Mouse (Mus musculus) left cerebral cortex, adult 2 months (tissue): ENCODE measurements around the gene Lmo2. TPM values are rescaled to one million over a fixed set of nuclear protein-coding genes. Genes with fewer than 3 reads are reported as not detected.
"Not testable (repeated sequence)": the region's sequence is repeated elsewhere in the genome, so short reads cannot be mapped to it uniquely, and the experiment has no call there.

ENCODE experiments used
- DNase-seq, 2 experiments: peaks; one replicate each; pipeline ENCODE4 v3.0.0; 2021 to 2022; ENCODE audit warnings: low spot score in 2 of 2, mixed read lengths in 1 of 2; ENCODE audit errors: extremely low spot score in 1 of 2
- H3K27ac ChIP-seq: fragments of 200-600 bp; 2 replicates; pipeline ENCODE4 v1.8.1; 2022
- H3K4me3 ChIP-seq: fragments of 200-600 bp; 2 replicates; pipeline ENCODE4 v1.8.1; 2022
- CTCF ChIP-seq: fragments of 200-600 bp; IDR thresholded peaks from 2 replicates; pipeline ENCODE4 v1.8.1; 2022; ENCODE audit warnings: antibody characterized with exemption, mild to moderate bottlenecking, moderate library complexity
- intact Hi-C: fragments of 180-260 bp; cut with DNase I; formaldehyde crosslinking; loops from one replicate; pipeline ENCODE4 v1.15.1; 2025
- total RNA-seq, 2 experiments: library from RNA; stranded (reverse); gene quantifications; 2 replicates each; pipeline ENCODE4 v1.2.3; 2021

Gene Lmo2
- total RNA-seq, 2 experiments from 2014 or later: 13.4 to 13.7 TPM

DNA sequence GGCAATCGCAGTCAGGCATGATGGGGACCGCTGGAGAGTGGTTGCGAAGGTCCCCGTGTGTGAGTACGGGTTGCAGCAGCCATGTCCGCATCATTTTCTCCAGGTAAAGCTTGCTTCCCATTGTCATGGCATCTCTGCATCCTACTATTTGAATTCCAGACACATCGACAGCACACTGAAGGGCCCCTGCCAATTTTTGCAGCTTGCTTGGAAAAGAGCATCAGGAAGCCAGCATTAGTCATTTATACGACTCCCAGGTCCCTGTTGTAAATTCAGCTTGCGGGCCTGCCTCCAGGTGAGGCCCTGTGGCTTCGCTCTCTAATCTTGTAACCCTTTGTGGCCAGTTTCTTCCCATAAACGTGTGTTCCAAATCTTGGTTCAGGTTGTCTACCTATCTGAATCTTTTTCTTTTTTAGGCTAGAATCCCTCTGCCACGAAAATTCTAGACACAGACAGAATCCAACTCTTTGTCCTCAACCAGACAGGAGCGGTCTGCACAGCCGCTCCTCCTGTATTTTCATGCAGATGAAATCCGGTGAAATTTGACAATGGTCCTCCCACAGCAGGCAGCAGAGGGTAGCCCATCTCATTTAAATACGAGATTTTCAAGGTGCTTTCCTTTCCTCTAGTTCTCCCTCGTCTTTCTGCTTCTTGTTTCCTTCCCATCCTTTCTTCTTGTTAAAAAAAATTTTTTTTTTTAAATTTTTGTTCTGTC, 35.0 kb downstream of the Lmo2 start:
- no peak for DNase-seq
- intact Hi-C loops: no loop called here

DNA sequence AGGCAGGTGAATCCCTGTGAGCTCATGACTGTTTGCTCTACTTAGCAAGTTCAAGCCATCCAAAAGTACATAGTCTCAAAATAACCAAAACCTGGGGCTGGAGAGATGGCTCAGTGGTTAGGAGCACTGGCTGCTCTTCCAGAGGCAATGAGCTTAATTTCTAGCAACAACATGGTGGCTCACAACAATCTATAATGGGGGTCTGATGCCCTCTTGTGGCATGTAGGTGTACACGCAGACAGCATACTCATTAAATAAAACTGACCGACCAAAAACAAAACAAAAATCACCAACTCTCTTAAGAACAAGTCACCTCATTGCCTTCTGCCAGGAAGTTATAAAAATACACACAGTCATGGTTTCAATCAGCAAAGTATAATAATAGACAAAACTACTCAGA, 43.3 kb downstream of the Lmo2 start:
- Histone ChIP-seq H3K4me3 (no peak overlapping the region), H3K27ac (no peak overlapping the region)
- intact Hi-C loops: loop anchor here (10.0 kb wide), 1 partner anchor 436 kb away; the partner anchor contains the start of gene Abtb2
- no peak for DNase-seq
- TF ChIP-seq CTCF: peak; percentile 64

More for the DNA sequence above, 35.0 kb downstream of the Lmo2 start:
- TF ChIP-seq CTCF: no peak
- no peak overlapping the region for H3K4me3 ChIP-seq
- H3K27ac ChIP-seq: no peak overlapping the region

DNA sequence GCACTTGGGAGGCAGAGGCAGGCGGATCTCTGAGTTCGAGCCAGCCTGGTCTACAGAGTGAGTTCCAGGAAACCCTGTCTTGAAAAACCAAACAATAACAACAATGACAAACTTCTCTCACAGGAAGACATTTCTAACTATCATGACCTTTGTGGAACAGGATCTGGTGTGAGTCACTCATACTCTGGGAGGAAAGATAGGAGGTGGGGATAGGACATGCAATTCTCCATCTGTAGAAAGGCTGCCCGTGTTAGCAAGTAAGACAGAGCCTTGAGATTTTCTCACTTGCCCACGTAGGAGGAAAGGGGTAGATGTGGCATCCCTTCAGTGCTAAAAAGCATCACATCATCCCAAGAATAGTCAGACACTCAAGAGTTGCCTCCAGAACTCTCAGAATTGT, 44.1 kb downstream of the Lmo2 start:
- intact Hi-C loops: loop anchor here (10.0 kb wide), 1 partner anchor 437 kb away; the partner anchor contains the start of gene Abtb2
- no peak for DNase-seq
- H3K4me3 ChIP-seq: no peak overlapping the region
- H3K27ac ChIP-seq: no peak overlapping the region
- TF ChIP-seq CTCF: no peak

DNA sequence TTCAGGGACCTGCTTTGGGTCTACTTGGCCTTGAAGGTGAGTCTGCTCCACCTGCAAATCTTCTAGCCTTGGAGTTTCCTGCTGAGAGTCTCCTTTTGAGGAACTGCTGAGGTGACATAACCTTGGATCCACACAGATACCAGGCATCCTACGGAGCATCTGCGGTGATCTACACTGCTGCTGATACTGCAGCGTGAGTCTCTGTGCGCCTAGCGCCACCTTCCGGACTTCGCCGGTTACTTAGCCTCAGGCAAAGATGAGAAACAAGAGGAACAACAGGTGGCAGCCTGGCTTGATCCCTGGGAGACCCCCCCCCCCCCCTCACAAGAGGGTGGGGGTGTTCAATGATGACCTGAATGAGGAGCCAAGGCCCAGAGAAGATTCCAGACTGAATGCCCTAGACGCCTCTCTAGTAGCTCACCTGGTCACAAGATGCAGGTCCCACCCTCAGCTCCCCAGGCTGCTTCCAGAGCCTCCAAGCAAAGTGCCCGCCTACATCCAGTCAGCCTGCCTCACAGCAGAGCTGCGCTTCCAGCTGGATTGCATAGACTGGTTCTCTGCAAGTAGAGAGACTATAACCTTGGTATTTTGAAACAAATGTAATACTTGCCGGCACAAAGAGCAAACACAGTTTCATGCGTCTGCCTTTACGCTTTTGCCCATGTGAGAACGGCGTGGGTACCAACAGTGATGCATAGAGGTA, 45.1 kb downstream of the Lmo2 start:
- H3K27ac ChIP-seq: no peak overlapping the region
- peak; percentile 70 to 74 for DNase-seq
- TF ChIP-seq CTCF: peak; percentile 68
- intact Hi-C loops: loop anchor here (10.0 kb wide), 1 partner anchor 438 kb away; the partner anchor contains the start of gene Abtb2
- H3K4me3 ChIP-seq: no peak overlapping the region

DNA sequence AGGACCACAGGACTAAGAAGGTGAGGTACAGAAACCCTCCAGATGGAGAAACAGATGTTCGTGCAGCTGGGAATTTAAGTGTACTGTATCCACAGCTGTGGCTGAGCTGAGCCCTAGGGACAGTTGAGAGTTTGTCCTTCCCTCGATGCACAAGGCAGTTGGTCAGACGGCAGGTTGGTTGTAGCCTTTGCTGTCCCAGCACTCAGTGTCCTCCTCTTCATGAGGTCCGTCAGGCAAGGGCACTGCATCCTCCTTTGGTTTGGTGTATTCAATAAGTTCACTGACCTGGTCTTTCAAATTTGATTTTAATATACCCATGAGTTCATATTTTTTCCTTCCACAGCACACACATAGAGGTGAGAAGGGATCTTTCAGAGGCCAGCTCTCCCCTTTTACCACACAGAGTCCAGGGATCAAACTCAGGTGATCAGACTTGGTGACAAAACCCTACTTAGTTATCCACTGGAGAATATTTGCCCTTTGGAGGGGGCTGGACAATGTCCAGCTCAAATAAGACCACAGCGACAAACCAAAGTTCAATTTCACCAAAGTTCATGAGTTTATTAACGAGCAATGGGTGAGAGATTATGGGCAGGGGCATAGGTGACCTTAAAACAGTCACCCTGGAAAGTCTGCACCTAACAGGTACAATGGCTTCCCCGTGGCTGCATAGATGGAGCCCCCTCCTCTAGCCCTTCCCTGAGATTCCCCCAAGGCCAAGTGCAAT, 50.2 kb downstream of the Lmo2 start:
- intact Hi-C loops: loop anchor here (10.0 kb wide), 1 partner anchor 443 kb away; the partner anchor contains the start of gene Abtb2
- no peak for DNase-seq
- Histone ChIP-seq H3K27ac (no peak overlapping the region), H3K4me3 (no peak overlapping the region)
- no peak for TF ChIP-seq CTCF

DNA sequence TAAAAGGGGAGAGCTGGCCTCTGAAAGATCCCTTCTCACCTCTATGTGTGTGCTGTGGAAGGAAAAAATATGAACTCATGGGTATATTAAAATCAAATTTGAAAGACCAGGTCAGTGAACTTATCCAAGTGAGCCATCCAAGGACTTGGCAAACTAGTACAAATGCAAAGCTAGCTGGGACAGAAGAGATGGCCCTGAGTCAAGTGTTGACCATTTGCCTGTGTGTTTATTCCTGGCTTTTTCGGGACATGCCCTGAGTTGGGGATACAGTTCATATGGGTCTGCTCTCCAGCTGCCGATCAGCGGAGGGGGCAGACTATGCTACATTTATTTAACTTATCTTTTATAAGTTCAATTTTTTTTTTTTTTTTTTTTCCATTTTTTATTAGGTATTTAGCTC, 51.1 kb downstream of the Lmo2 start:
- H3K4me3 ChIP-seq, H3K27ac ChIP-seq, DNase-seq: not testable (repeated sequence)
- intact Hi-C loops: loop anchor here (10.0 kb wide), 1 partner anchor 444 kb away; the partner anchor contains the start of gene Abtb2

DNA sequence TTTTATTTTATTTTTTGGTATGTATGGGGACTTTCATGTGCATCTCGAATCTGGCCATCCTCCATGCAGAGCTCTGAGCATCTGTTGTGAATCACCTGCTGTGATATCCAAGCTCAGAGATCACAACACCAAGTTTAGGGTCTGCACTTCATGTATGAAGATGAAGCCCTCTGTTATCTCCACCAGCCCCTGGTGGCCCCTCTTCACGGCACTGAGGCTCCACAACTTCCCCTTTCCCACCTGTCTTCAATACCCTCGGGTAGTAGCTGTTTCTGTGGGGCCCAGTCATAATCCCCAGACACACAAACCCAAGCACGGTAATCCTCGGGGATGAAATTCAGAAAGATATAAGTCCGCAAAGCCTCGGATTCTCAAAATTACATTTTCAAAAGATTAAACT, 65.3 kb downstream of the Lmo2 start:
- TF ChIP-seq CTCF: no peak
- no peak for DNase-seq
- no peak overlapping the region for H3K27ac ChIP-seq
- H3K4me3 ChIP-seq: no peak overlapping the region
- intact Hi-C loops: no loop called here

DNA sequence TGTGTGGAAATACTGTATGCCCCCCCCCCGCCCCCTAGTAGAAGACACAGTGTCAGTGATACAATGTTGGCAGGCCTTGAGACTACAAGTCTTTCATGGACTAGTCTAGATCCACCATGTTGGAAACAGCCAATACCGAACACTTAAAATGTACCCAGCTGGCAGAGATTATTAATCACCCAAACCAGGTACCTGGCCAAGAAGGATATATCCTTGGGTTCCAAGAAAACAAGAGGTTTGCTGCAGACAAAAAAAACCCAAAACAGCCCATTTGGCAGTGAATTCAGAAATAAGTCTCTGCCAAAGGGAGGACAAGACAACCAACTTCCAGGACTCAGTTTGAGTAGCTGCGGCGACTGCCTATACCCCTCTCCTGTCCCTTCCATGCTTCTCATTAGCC, 66.9 kb downstream of the Lmo2 start:
- no peak for DNase-seq
- no peak overlapping the region for H3K27ac ChIP-seq
- no peak for TF ChIP-seq CTCF
- H3K4me3 ChIP-seq: no peak overlapping the region
- intact Hi-C loops: no loop called here

DNA sequence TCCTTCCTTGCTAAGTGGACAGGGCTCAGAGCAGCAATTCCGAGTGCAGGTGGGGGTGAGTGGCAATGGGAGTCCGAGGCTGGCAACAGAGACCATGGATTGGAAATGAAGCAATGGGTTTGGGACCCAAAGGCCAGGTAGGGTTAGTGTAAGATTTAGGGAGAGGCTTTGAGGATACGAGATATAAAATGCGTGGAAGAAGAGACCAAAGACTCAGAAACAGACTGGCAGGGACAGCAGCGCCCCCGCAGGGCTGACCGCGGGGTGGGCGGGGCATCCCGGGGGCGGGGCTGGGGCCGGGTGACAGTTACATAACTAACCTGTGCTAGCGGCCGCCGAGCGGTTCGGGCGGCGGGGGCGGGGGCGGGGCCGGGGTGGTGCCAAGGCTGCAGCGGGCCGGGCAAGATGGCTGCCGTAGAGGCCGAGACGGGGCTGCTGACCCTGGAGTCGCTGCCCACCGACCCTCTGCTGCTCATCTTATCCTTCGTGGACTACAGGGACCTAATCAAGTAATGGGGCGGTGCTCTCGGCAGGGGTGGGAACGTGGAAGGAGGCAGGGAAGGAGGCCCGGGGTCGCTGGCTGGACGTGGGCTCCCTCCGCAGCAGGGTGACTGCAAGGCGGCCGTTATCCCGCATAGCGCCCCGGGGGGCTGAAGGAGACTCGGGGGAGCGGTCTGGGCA, 69.8 kb downstream of the Lmo2 start, which contains the start of gene Fbxo3:
Gene Fbxo3, plus strand, starts transcription at position 264 of the 681 bp plus-strand sequence.
- peak; percentile 30 for TF ChIP-seq CTCF
- peak; percentile 81 to 83 for DNase-seq
- H3K27ac ChIP-seq: peak within 1 kb of the TSS; percentile 94
- intact Hi-C loops: no loop called here
- H3K4me3 ChIP-seq: peak within 1 kb of the TSS; percentile 95

DNA sequence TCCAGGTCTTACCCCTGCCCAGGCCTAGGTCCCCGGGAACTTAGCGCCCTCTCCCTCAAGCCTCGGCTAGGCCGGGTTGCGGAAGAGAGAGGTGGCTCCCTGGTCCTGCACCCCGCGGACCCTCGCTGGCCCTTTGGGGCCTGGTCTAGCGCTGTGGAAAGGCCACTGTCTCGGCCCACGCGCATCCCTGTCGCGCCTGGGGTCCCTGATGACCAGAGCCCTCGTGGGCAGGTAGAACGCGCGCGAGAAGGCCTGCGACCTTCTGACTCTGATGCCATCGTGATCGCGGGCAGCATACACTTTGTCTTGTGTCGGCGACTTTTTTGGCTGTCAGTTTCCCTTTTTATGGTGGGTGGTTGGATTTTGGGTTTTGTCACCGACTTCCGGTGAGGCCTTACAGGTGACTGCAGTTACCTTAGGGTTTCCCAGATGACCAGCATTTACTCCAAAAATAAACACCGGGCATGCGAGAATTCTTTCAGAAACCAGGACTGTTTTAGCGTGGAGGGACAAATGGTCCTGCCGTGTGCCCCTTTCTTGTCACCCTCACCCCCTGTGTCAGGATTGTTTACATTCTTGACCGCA, 70.4 kb downstream of the Lmo2 start, which contains the start of gene 4931422A03Rik:
Gene 4931422A03Rik, minus strand, starts transcription at position 223 of the 585 bp plus-strand sequence.
- DNase-seq: no peak

DNA sequence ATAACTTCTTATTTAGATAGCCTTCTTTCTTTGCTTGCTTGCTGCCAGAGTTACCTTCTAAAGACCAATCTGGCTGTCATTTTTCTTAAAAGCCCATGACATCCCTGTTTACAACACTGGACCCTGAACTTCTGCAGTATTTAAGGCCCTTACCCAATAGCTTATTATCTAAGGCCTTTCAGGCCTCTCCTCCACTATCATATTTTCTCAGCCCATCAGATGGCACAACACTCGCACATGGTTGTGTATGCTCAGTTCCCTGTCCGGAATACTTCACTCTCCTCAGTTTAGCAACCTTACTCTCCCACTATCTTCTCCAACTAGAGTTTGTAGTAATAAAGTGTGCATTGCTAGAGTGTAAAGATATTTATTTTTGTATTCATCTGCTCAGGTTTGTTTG, 71.3 kb downstream of the Lmo2 start:
- intact Hi-C loops: no loop called here

More for the DNA sequence above, 70.4 kb downstream of the Lmo2 start, which contains the start of gene 4931422A03Rik:
- TF ChIP-seq CTCF: no peak
- intact Hi-C loops: no loop called here
- H3K27ac ChIP-seq: peak within 1 kb of the TSS; percentile 94
- peak within 1 kb of the TSS; percentile 95 for H3K4me3 ChIP-seq

More for the DNA sequence above, 71.3 kb downstream of the Lmo2 start:
- TF ChIP-seq CTCF: no peak
- no peak for DNase-seq
- Histone ChIP-seq H3K4me3 (peak overlapping the region; percentile 95), H3K27ac (no peak overlapping the region)
